Mouse (Mus musculus): ENCODE measurements at regions not wholly inside any gene's neighbourhood (a gene's known extent, or its start where the extent isn't known, plus 50 kb on each side); places are given as distances from the start of the nearest gene placed in this dataset.

- TF ChIP-seq POLR2A (IDR thresholded peaks at IDR 0.05; ENCODE audit: borderline replicate concordance, extremely low read depth, low read depth, low read length) (no peak), CTCF (IDR thresholded peaks at IDR 0.05; ENCODE audit: insufficient read depth, low read length) (no peak)
Observed at GRCm38 (mm10) chr17:50439365-50439764, 69.8 kb upstream of the Plcl2 start.

Measured in lung, adult 2 months (tissue).